Comparison of ENCODE assay signal across 24 mouse cellular contexts in the genomic region with DNA sequence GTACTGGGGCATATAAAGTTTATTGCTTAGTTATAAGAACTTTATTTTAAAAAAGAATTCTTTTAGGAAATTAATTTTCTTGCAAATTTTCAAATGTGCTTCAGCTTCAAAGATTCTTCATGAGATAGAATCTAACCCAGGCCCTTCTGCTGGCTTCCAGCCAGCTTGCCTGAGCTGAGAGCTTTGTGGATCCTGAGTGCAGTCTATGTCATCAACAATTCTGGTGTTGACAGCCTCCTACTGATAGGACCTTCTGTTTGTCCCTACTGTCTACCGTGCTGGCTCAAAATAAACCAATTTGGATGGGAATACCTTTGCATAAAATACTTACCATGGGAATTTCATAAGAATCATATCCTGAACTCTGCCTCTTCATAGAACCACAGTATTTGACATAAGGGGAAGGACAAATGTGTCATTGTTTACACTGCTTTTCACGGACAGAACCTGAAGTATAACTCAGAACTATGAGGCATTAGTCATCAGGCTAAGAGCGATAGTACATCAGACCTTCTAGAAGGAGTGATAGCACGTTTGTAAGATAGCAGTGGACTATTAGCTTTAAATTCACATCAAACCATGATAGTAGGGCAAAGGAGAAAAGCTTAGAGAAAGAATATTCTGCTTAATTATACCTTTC.
DNase-seq lines count a peak whose midpoint lies in the region; ATAC-seq and TF ChIP-seq lines count a peak whose summit lies in the region.
"Had no signal": no experiment of that assay in that cellular context is flagged by ENCODE, and none has a peak within 500 bp of the region (broad histone marks: within the 10 kb centered on the region; RNA-seq: fewer than 3 reads in every experiment).

No protein-coding gene starts in this region.

- H3K9ac ChIP-seq in forebrain, embryonic 14.5 days (ENCODE audit: low read length), result no peak overlapping the region
- no peak overlapping the region for H3K9ac ChIP-seq in forebrain, embryonic 11.5 days (ENCODE audit: low read length)
- no peak overlapping the region for H3K9ac ChIP-seq in midbrain, postnatal 0 days (replicated peaks; ENCODE audit: low read length, poor library complexity, severe bottlenecking)
- no peak overlapping the region for H3K9ac ChIP-seq in midbrain, embryonic 16.5 days (ENCODE audit: low read depth, low read length)
- H3K9ac ChIP-seq in stomach, embryonic 16.5 days (ENCODE audit: low read length), result no peak overlapping the region
- H3K9ac ChIP-seq: forebrain, embryonic 15.5 days; limb, embryonic 13.5 days; liver, embryonic 12.5 days; midbrain, embryonic 15.5 days had no signal

- DNase-seq in forebrain, embryonic 14.5 days (ENCODE audit: low spot score), result peak; percentile 17
- DNase-seq in forebrain, embryonic 11.5 days (ENCODE audit: low spot score), result no peak
- peak; percentile 48 for DNase-seq in midbrain, postnatal 0 days (ENCODE audit: low spot score)
- DNase-seq in cerebellum, adult 9-10 months, result peak; percentile 93
- DNase-seq in frontal cortex, postnatal 36 days (ENCODE audit: low spot score in 2 of 2), result no peak
- DNase-seq: adrenal gland, postnatal 14 days; gastrocnemius, postnatal 14 days; heart, adult 11 months; heart, postnatal 10 days; kidney, adult 8-10 months; kidney, postnatal 25 days; layer of hippocampus, postnatal 36 days; lung, adult 18-20 months; lung, postnatal 14 days had no signal

- no peaks in the 10 kb centered on the region for H3K9me3 ChIP-seq in forebrain, embryonic 14.5 days (replicated peaks; ENCODE audit: control insufficient read depth, low read length)
- no peaks in the 10 kb centered on the region for H3K9me3 ChIP-seq in forebrain, embryonic 11.5 days (ENCODE audit: control insufficient read depth, low read length)
- no peaks in the 10 kb centered on the region for H3K9me3 ChIP-seq in midbrain, postnatal 0 days (ENCODE audit: low read length)
- no peaks in the 10 kb centered on the region for H3K9me3 ChIP-seq in midbrain, embryonic 16.5 days (replicated peaks; ENCODE audit: control insufficient read depth, low read length, poor library complexity, severe bottlenecking)
- H3K9me3 ChIP-seq in stomach, embryonic 16.5 days (replicated peaks; ENCODE audit: control insufficient read depth, low read length), result no peaks in the 10 kb centered on the region
- H3K9me3 ChIP-seq: forebrain, embryonic 15.5 days; limb, embryonic 13.5 days; megakaryocyte, embryonic 14.5 days; midbrain, embryonic 15.5 days had no signal

- 73% methylated on average over 4 of the region's 4 CpGs for WGBS in forebrain, embryonic 14.5 days
- WGBS in forebrain, embryonic 11.5 days, result 84% methylated on average over 4 of the region's 4 CpGs
- 72% methylated on average over 4 of the region's 4 CpGs for WGBS in midbrain, postnatal 0 days
- 73% methylated on average over 4 of the region's 4 CpGs for WGBS in midbrain, embryonic 16.5 days
- WGBS in stomach, embryonic 16.5 days, result 31% methylated on average over 4 of the region's 4 CpGs

- H3K27me3 ChIP-seq in forebrain, embryonic 14.5 days (replicated peaks; ENCODE audit: control insufficient read depth, insufficient read depth, low read length), result no peaks in the 10 kb centered on the region
- H3K27me3 ChIP-seq in forebrain, embryonic 11.5 days (ENCODE audit: control insufficient read depth, insufficient read depth, low read length), result no peaks in the 10 kb centered on the region
- no peaks in the 10 kb centered on the region for H3K27me3 ChIP-seq in midbrain, postnatal 0 days (ENCODE audit: insufficient read depth, low read length)
- no peaks in the 10 kb centered on the region for H3K27me3 ChIP-seq in midbrain, embryonic 16.5 days (ENCODE audit: control insufficient read depth, insufficient read depth, low read depth, low read length)
- no peaks in the 10 kb centered on the region for H3K27me3 ChIP-seq in stomach, embryonic 16.5 days (ENCODE audit: control insufficient read depth, insufficient read depth, low read length)
- H3K27me3 ChIP-seq: forebrain, embryonic 15.5 days; limb, embryonic 13.5 days; liver, embryonic 12.5 days; megakaryocyte, embryonic 14.5 days; midbrain, embryonic 15.5 days had no signal

- TF ChIP-seq CTCF in midbrain, postnatal 0 days (IDR thresholded peaks at IDR 0.05), result no peak

- no peak for ATAC-seq in forebrain, embryonic 14.5 days
- ATAC-seq in forebrain, embryonic 11.5 days (replicated peaks; ENCODE audit: low FRiP score), result no peak
- no peak for ATAC-seq in midbrain, postnatal 0 days (ENCODE audit: low FRiP score)
- no peak for ATAC-seq in midbrain, embryonic 16.5 days
- ATAC-seq in stomach, embryonic 16.5 days (ENCODE audit: insufficient read depth, low FRiP score), result peak; percentile 47; the same call in 1 of the 2 replicates
- no peak for ATAC-seq in megakaryocyte progenitor cell, adult 5-6 weeks (replicated peaks; ENCODE audit: poor library complexity)
- ATAC-seq: forebrain, embryonic 15.5 days; liver, embryonic 12.5 days; midbrain, embryonic 15.5 days had no signal

- no peaks in the 10 kb centered on the region for H3K4me1 ChIP-seq in forebrain, embryonic 14.5 days (ENCODE audit: control insufficient read depth, insufficient read depth, low read length)
- H3K4me1 ChIP-seq in forebrain, embryonic 11.5 days (replicated peaks; ENCODE audit: control insufficient read depth, insufficient read depth, low read length), result no peaks in the 10 kb centered on the region
- H3K4me1 ChIP-seq in midbrain, postnatal 0 days (ENCODE audit: insufficient read depth, low read length), result no peaks in the 10 kb centered on the region
- H3K4me1 ChIP-seq in midbrain, embryonic 16.5 days (ENCODE audit: control insufficient read depth, insufficient read depth, low read length), result no peaks in the 10 kb centered on the region
- no peaks in the 10 kb centered on the region for H3K4me1 ChIP-seq in stomach, embryonic 16.5 days (ENCODE audit: control insufficient read depth, insufficient read depth, low read length)
- H3K4me1 ChIP-seq: forebrain, embryonic 15.5 days; limb, embryonic 13.5 days; liver, embryonic 12.5 days; megakaryocyte, embryonic 14.5 days; midbrain, embryonic 15.5 days had no signal

- H3K4me2 ChIP-seq in forebrain, embryonic 14.5 days (ENCODE audit: low read length), result no peak overlapping the region
- no peak overlapping the region for H3K4me2 ChIP-seq in forebrain, embryonic 11.5 days (ENCODE audit: low read depth, low read length, severe bottlenecking)
- H3K4me2 ChIP-seq in midbrain, postnatal 0 days (ENCODE audit: low read depth, low read length, poor library complexity, severe bottlenecking), result no peak overlapping the region
- no peak overlapping the region for H3K4me2 ChIP-seq in midbrain, embryonic 16.5 days (ENCODE audit: low read length)
- no peak overlapping the region for H3K4me2 ChIP-seq in stomach, embryonic 16.5 days (ENCODE audit: low read depth, low read length)
- H3K4me2 ChIP-seq: forebrain, embryonic 15.5 days; heart, embryonic 11.5 days; limb, embryonic 13.5 days; liver, embryonic 12.5 days; midbrain, embryonic 15.5 days had no signal

- no peak overlapping the region for H3K27ac ChIP-seq in forebrain, embryonic 14.5 days (ENCODE audit: low read depth, low read length)
- H3K27ac ChIP-seq in forebrain, embryonic 11.5 days (ENCODE audit: low read depth, low read length), result no peak overlapping the region
- no peak overlapping the region for H3K27ac ChIP-seq in midbrain, postnatal 0 days (ENCODE audit: low read depth, low read length)
- H3K27ac ChIP-seq in midbrain, embryonic 16.5 days (ENCODE audit: low read length), result no peak overlapping the region
- H3K27ac ChIP-seq in stomach, embryonic 16.5 days (ENCODE audit: low read length), result no peak overlapping the region
- H3K27ac ChIP-seq: forebrain, embryonic 15.5 days; layer of hippocampus, adult 2 months; limb, embryonic 13.5 days; liver, embryonic 12.5 days; midbrain, embryonic 15.5 days had no signal

- no peaks in the 10 kb centered on the region for H3K36me3 ChIP-seq in forebrain, embryonic 14.5 days (ENCODE audit: control insufficient read depth, insufficient read depth, low read length)
- no peaks in the 10 kb centered on the region for H3K36me3 ChIP-seq in forebrain, embryonic 11.5 days (ENCODE audit: control insufficient read depth, insufficient read depth, low read length)
- no peaks in the 10 kb centered on the region for H3K36me3 ChIP-seq in midbrain, postnatal 0 days (ENCODE audit: insufficient read depth, low read length)
- no peaks in the 10 kb centered on the region for H3K36me3 ChIP-seq in midbrain, embryonic 16.5 days (ENCODE audit: control insufficient read depth, insufficient read depth, low read length)
- no peaks in the 10 kb centered on the region for H3K36me3 ChIP-seq in stomach, embryonic 16.5 days (ENCODE audit: control insufficient read depth, insufficient read depth, low read length)
- H3K36me3 ChIP-seq: forebrain, embryonic 15.5 days; limb, embryonic 13.5 days; liver, embryonic 12.5 days; midbrain, embryonic 15.5 days had no signal

- no peak overlapping the region for H3K4me3 ChIP-seq in forebrain, embryonic 14.5 days (ENCODE audit: low read depth, low read length)
- no peak overlapping the region for H3K4me3 ChIP-seq in forebrain, embryonic 11.5 days (ENCODE audit: low read depth, low read length)
- H3K4me3 ChIP-seq in midbrain, postnatal 0 days (ENCODE audit: low read depth, low read length), result no peak overlapping the region
- H3K4me3 ChIP-seq in midbrain, embryonic 16.5 days (ENCODE audit: low read depth, low read length), result no peak overlapping the region
- no peak overlapping the region for H3K4me3 ChIP-seq in stomach, embryonic 16.5 days (replicated peaks; ENCODE audit: low read length)
- H3K4me3 ChIP-seq: forebrain, embryonic 15.5 days; layer of hippocampus, adult 2 months; limb, embryonic 13.5 days; liver, embryonic 12.5 days; megakaryocyte, embryonic 14.5 days; midbrain, embryonic 15.5 days had no signal

Comparison
In these comparisons a context has a peak if more than half of its experiments do, and no peak if none do; other contexts are left out.
1. DNase-seq: peak in forebrain, embryonic 14.5 days (single experiment), midbrain, postnatal 0 days (single experiment) and cerebellum, adult 9-10 months (single experiment); none in forebrain, embryonic 11.5 days (single experiment) and frontal cortex, postnatal 36 days (0 of 2).